Mouse (Mus musculus): Measurements from ENCODE around the gene Tnfrsf1a. TPM values are rescaled to one million over a fixed set of nuclear protein-coding genes. Genes with fewer than 3 reads are reported as not detected.
A peak's percentile ranks its signal among the peaks of the same experiment; 100 is the strongest.

The Tnfrsf1a gene
- total RNA-seq, 2 experiments from 2014 or later: 56.6 to 56.9 TPM

DNA sequence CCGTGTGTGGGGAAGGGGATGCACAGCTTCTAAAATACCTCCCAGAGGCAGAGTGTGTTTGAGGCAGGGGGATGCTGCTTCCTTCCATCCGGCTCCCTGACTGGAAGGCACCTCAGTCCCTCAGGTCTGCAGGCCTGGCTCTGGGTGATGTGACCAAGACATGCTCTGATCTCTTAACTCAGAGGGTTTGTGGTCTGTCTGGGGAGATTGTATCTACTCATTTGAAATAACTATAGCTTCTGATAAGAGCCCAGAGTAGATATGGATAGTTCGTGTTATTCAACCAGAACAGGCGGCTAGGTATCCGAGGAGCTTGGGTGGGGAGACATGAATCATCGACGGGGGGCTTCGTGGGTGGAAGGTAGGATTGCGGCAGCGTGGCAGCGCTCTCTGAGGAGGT lies 4.1 kb downstream of the Tnfrsf1a start:
- no peak for ATAC-seq (replicated peaks; ENCODE audit: poor library complexity)

DNA sequence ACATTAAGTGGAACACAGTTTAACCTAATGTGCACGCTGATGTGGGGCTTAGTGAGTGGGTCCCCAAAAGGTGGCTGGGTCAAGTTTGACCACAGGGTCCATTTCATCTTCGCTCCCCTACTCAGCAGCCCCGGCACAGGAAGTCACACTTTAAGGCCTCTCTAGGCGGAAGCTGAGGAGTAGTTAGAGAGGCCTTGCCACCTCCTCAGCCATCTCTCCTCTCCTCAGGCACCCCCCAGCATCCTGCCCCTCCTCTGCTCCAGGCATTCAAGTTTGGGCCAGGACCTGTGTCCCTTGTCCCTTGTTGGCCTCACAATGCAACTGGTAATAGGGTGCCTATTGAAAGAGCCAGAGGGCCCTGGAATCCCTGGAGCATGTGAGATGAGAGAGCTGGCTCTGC lies 4.5 kb downstream of the Tnfrsf1a start:
- no peak for ATAC-seq (replicated peaks; ENCODE audit: poor library complexity)

DNA sequence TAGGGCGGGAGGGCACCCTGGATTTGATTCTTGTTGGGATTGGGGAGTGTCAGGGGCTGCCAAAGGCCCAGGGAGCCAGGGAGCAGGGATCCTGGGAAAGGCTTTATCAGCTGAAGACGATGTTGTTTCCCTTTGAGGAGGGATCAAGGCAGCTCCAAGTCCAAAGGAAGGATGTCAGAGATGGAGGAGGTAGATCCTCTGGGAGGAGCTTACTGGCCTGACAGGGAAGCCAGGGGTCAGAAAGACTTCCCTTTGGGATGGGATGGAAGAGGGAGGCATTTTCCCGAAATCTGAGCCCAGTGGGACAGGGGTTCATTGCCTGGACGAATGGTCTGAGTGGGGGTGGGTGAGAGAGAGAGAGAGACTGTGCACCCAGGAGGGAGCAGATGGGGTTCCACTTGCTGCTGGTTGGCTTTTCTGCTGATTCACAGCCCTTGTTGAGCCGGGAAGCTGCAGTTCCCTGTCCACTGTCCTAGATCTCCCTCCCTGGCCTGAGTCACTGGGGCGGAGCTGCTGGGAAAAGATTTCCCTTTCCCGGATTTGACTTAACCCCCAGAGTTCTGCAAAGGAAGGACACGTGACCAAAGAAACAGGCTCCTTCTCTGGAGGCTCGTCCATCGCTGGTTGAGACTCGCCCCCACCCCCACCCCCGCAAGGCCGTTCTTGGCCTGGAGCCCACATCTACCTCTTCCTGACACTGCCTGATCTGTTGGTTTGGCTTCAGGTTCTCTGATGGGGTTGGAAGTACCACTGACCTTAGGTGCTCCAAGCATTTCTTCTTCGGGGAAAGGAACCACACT lies 5.4 kb downstream of the Tnfrsf1a start:
- ATAC-seq (replicated peaks; ENCODE audit: poor library complexity): 0 out of 2 replicates have a peak, but pooled peaks have one; percentile 7

DNA sequence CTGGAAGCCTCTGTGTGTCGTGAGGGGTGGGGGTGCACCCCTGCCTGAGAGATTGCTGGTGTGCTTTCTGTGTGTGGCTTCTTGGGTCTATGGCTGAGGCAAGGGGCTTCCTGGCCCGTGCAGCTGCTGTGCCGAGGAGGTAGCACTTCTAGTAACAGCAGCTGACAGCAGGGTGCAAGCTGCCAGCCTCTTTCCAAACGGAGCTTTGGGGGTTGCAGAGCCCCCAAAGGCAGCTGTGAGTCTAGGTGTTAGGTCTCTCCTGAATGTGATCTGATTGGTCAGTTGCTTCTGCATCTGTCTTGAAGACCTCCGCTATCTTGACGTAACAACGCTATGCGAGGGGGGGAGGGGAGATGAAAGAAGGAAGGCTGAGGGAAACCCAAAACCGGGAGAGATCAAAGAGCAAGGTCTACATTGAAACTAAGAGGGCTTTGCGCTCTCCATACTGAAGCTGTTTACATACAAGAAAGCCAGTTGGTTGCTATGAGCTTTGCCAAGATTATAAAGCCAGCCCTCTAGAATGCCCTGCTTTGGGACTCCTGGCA lies 6.1 kb downstream of the Tnfrsf1a start:
- peak; percentile 14; the same call in 1 of the 2 replicates for ATAC-seq (replicated peaks; ENCODE audit: poor library complexity)

DNA sequence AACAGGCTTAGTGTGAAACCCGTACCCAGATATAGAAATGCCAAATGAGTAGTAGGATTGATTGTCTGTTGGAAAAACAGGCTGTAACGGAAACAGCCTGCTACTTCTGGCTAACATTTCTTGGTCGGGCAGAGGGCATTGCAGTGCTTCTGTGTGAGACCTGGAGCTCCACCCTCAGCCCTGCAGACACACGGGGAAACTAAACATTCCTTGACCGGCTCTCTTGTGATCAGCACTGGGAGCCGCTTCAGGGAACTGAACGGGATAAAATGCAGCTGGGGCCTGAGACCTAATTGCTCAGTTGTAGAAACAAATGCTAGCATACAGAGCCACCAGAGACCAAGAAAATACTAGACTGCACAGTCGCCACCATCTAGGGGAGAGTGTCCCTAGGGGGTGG lies 7.1 kb downstream of the Tnfrsf1a start:
- ATAC-seq (replicated peaks; ENCODE audit: poor library complexity): no peak

DNA sequence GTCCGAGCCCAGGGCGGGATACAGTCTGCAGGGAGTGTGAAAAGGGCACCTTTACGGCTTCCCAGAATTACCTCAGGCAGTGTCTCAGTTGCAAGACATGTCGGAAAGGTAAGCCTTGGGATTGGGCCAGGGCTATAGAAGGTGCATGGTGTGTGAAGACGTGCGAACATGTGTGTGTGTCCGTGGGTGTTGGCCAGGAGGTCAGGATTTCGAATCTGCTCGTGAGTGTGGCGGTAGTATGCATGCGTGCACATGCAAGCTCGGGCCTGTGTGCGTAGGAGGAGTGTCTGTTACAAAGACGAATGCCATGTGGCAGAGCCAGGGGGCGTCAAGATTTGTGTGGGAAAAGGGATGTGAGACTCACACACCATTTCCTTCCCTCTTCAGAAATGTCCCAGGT lies 8.2 kb downstream of the Tnfrsf1a start:
- no peak for ATAC-seq (replicated peaks; ENCODE audit: poor library complexity)

DNA sequence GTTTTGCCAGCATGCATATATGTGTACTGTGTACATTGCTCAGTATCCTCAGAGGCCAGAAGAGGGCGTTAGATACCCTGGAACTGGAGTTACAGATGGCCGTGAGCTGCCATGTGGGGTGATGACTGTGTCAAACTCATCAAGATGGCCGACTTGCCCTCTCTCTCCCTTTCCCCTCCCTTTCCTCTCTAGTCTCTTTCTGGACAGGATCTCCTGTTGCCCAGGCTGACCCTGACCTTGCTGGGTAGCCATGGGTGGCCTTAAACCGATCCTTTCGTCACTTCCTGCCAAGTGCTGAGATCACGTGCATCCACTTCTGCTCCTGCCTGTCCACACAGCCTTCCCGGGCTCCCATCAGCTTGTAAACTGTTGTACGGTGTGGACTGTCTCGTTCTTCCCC lies 10.8 kb downstream of the Tnfrsf1a start:
- peak; percentile 50 for ATAC-seq (replicated peaks; ENCODE audit: poor library complexity)

DNA sequence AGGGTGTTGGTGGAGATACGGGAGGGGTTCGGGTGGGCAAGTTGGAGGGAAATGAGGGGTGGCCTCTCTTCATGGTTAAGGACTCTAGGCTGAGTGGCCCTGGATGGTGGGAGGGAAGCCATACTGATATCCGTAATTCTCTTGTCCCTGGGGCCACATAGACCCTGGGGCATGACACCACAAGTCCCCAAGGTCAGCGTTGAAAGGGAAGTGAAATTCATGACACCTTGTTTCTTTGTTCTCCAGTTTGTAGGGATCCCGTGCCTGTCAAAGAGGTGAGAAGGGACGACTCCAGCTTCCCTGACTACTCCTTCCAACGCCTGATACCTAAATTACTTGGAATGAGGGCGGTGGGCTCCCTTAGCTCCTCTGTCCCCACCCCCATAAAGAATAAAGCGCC lies 11.7 kb downstream of the Tnfrsf1a start:
- no peak for ATAC-seq (replicated peaks; ENCODE audit: poor library complexity)

DNA sequence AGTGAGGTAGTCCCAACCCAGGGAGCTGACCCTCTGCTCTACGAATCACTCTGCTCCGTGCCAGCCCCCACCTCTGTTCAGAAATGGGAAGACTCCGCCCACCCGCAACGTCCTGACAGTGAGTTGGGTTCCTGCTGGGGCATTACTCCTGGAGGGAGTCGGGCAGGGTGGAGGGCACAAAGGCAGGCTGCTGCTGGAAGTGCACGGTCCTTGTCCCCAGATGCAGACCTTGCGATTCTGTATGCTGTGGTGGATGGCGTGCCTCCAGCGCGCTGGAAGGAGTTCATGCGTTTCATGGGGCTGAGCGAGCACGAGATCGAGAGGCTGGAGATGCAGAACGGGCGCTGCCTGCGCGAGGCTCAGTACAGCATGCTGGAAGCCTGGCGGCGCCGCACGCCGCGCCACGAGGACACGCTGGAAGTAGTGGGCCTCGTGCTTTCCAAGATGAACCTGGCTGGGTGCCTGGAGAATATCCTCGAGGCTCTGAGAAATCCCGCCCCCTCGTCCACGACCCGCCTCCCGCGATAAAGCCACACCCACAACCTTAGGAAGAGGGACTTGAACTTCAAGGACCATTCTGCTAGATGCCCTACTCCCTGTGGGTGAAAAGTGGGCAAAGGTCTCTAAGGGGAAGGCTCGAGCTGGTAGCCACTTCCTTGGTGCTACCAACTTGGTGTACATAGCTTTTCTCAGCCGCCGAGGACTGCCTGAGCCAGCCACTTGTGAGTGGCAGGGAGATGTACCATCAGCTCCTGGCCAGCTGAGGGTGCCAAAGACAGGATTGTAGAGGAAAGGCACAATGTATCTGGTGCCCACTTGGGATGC lies 12.5 kb downstream of the Tnfrsf1a start:
- peak; percentile 47; the same call in 1 of the 2 replicates for ATAC-seq (replicated peaks; ENCODE audit: poor library complexity)

DNA sequence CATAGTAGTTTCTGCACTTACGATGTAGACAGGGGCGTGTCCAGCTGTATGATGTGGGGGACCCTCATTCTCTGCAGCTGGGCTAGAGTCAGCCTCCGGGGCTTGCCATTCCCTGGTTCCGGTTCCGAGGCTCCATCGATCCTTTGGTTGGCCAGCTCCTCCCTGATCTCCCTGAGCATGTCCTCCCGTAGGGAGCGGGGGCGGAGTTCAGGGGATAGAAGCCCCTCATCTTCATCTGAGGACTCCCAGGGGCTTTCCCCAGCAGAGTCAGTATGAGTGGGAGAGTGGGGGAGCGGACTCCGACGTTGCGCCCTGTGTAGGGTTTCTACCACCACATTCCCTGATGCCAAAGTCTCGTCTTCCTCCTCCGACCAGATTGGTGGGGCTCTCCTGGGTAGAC lies 13.9 kb downstream of the Tnfrsf1a start:
- no peak for ATAC-seq (replicated peaks; ENCODE audit: poor library complexity)

DNA sequence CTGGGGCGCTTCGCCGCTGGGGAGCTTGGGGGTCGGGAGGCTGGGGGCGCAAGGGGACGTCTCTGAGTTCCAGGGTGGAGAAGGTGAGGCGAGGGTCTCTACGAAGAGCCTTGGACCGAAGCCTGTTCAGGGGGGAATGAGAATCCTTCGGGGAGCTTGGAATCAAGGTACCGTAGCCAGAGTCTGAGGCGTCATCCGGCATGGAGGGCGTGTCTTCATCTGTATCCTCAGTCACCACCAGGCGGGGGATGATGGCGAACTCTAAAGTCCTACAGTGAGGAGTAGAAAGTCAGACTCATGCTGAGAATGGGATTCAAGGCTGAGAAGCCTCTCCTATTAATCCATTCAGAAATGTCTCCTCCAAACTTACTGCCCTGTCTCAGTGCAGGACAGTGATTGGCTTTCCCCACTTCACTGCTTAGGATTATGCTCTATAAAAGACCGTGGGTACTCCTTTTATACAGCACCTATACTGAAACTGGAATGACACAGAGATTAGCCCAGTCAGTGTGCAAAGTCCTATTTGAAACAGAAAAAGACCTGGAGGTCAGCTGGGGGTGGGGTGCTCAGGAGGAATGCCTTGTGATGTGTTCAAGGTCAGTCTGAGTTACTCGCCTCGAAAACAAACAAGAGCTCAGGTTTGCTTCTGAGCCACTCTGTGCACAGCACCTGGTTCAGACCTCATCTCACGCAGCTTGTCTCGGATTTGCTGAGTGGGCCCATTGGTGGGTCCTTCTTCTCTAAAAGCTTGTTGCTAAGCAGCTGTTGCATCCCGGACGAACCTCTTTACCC lies 14.5 kb downstream of the Tnfrsf1a start:
- no peak for ATAC-seq (replicated peaks; ENCODE audit: poor library complexity)

DNA sequence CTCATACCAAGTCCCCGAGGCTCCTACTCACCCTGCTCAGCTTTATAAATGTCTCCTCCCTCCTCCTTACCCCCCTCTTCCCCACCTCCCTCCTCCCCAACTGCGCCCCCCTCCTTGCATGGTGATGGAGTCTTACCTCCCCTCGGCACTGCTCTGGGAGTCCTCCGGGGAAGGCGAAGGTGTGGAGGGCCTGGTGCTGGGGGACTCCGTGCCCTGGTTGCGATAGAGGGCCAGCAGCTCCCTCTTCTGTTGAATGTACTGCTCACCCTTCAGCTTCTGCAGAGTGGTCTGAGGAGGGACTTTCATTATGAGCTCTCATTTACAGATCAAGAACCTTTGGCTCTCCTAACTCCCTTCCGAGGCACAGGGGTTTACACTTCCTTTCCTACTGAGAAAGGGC lies 15.3 kb downstream of the Tnfrsf1a start:
- no peak for ATAC-seq (replicated peaks; ENCODE audit: poor library complexity)

DNA sequence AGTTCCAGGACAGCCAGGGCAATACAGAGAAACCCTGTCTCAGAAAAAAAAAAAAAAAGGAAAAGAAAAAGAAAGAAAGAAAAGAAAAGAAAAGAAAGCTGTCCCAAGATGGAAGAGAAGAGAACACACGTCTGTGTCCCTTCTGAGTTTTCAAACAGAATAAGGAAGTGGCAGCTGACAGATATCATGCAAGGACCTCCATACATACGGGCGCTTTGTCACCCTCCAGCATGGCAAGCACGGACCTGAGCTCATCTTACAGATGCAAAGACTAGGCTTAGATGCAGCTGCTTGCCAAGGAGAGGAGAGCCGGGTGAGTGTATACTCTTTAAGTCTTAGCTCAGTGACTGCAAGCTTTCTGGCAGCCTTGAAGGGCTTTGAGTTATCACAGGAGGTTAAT lies 16.4 kb downstream of the Tnfrsf1a start:
- no peak for ATAC-seq (replicated peaks; ENCODE audit: poor library complexity)

DNA sequence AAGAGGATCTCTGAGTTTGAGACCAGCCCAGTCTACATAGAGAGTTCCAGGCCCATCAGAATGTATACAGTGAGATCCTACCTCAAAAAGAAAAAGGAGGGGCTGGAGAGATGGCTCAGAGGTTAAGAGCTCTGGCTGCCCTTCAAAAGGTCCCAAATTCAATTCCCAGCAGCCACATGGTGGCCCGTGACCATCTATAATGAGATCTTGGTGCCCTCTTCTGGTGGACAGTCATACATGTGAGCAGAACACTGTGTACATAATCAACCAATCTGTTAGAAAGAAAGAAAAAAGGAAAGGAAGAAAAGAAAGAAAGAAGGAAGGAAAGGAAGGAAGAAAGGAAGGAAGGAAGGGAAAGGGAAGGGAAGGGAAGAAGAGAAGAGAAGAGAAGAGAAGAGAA lies 17.0 kb downstream of the Tnfrsf1a start:
- ATAC-seq (replicated peaks; ENCODE audit: poor library complexity): 0 out of 2 replicates have a peak, but pooled peaks have one; percentile 27

DNA sequence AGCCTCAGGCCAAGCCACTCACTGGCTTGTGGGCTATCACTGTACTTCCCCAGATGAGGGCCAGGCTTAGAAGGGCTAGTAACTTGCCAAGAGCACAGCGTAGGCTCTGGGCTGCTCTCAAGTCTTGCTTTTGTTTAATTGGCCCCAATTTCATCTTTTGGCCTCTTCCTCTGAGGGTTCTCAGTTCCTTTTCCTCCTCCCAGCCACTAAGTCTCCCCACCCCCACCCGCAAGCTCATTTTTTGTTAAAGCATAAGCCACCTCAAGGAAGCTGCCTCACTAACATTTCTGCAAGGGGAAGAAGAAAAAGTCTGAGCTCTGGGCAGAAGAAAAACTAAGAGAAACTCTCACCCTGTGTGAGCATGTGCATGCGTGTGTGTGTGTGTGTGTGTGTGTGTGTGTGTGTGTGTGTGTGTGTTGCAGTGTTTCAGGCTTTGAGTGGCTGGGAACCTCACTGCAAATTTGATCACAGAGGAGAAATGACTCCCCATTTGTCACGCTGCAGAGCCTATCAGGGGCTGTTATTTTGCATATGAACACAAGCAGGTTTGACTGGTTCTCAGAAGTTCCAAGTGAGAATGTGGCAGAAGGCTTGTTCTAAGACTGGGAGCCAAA lies 18.7 kb downstream of the Tnfrsf1a start:
- peak; percentile 70 for ATAC-seq (replicated peaks; ENCODE audit: poor library complexity)

DNA sequence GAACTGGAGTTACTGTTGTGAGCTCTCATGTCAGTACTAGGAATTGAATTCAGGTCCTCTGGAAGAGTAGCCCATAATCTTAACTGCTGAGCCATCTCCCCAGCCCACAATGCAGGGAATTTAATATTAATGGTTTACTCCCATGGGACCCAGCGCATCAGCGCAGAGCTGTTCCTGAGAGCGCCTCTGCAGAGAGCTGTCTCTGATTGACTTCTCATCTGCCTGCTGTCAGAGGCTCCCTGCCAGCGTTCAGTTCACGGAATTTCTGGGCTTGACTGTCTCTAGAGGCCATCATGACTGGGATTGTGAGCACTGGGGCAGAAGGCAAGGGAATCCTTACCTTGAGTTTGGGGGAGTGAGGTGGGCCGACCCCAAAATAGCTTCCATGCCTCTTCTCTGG lies 27.9 kb downstream of the Tnfrsf1a start:
- no peak for ATAC-seq (replicated peaks; ENCODE audit: poor library complexity)

DNA sequence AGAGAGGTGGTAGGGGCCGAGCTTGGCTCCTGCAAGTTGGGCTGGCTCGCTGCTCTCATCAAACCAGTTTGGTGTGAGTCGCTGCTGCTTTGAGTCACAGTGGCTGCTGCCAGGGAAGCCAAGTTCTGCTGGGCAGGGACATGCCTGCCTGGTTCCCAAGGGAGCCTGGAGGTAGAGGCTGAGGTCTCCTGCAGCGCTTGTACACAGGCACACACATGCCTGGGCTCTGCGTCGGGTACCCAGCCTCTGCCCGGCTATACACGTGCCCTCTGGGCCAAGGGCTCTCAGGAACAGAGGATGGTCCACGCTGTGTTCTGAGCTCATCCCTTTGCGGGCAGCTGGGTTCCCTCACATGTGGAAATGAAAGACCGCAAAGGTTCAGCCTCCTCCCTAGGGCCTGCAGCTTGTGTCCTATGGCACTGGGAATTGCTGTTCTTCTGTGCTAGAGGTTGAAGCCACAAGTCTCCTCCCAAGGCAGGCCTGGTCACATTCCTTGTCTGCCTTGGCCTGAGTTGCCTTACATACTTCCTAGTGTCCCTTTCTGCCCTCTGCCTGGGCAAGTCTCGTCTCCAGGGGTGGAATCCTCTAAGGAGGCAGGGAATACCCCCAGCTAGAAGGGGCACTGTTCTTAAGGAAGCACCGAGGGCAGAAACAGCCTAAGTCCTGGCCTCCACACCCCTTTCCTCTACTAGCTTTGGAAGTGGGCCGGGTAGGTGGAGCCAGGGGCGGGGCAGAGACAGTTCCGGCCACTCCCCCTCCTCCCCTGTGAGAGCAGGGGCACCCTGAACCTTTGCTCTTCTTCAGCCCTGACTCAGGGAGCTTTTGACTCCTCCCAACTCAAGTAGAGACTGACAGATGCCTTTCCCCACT lies 28.7 kb downstream of the Tnfrsf1a start:
- peak; percentile 94 for ATAC-seq (replicated peaks; ENCODE audit: poor library complexity)

DNA sequence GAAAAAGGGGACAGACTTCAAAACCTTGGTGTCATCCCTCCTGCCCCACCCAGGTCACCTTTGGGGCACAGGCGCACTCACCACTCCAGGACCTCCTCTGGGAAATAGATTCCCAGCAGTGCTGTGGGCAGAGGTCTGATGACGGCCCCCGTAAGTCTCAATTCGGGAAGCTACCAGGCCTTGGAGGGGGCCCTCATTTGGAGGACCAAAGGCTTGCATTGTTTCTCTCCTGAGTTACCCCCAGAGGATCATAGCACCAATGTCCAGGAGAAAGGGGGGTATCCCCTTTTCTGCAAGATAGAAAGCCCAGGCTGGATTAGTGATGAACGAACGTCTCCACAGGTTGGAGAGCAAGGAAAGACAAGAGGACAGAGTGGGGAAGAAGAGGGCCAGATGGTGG lies 29.5 kb downstream of the Tnfrsf1a start:
- no peak for ATAC-seq (replicated peaks; ENCODE audit: poor library complexity)

DNA sequence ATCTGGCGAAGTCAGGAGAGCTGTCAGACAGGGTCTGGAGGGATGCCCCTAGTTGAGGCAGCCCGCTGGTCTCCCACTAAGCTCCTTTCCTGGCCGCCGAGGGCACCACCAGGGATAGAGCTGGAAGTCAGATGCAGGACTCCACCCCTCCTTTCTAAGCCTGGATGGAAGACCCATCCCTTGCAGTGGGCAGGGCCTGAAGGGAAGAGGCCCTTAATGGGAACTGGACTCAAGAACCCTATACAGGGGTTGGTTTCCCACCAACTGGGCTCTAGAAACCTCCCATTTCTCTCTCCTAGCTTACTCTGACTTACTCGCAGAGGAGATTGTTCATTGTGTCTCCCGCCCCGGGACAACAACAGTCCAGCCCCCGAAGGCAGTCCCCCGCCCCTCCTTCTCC lies 30.6 kb downstream of the Tnfrsf1a start:
- no peak for ATAC-seq (replicated peaks; ENCODE audit: poor library complexity)

Measured in megakaryocyte progenitor cell, adult 5-6 weeks (primary cell).